Mouse (Mus musculus) limb, embryonic 13.5 days (tissue): ENCODE measurements around the gene Srp9. TPM values are rescaled to one million over a fixed set of nuclear protein-coding genes. Genes with fewer than 3 reads are reported as not detected.
A peak's percentile ranks its signal among the peaks of the same experiment; 100 is the strongest.

Experiments used
- ATAC-seq: fragments of 200-750 bp; cut with Nextera tagmentation; 2 replicates; pipeline ENCODE4 v1.8.0; 2017; ENCODE audit warnings: low read depth, moderate number of reproducible peaks, moderate TSS enrichment; ENCODE audit not compliant: low FRiP score
- H3K27ac ChIP-seq: fragments of 300-500 bp; sonication (generic); 2 replicates; pipeline ENCODE4 v1.5.1; 2015; ENCODE audit warnings: inconsistent platforms, mild to moderate bottlenecking, moderate library complexity
- H3K27me3 ChIP-seq: fragments of 300-500 bp; sonication (generic); 2 replicates; pipeline ENCODE4 v1.6.1; 2015; ENCODE audit warnings: mild to moderate bottlenecking, inconsistent platforms
- H3K36me3 ChIP-seq: fragments of 300-500 bp; sonication (generic); 2 replicates; pipeline ENCODE4 v1.6.1; 2015; ENCODE audit warnings: inconsistent platforms, mild to moderate bottlenecking, moderate library complexity
- H3K4me1 ChIP-seq: fragments of 300-500 bp; sonication (generic); 2 replicates; pipeline ENCODE4 v1.6.1; 2015; ENCODE audit warnings: inconsistent platforms
- H3K4me2 ChIP-seq: fragments of 300-500 bp; sonication (generic); replicated peaks from 2 replicates; pipeline ENCODE4 v1.6.1; 2015; ENCODE audit warnings: inconsistent platforms, mild to moderate bottlenecking, moderate library complexity
- H3K4me3 ChIP-seq: fragments of 300-500 bp; sonication (generic); 2 replicates; pipeline ENCODE4 v1.5.1; 2015; ENCODE audit warnings: moderate library complexity, mild to moderate bottlenecking, inconsistent platforms
- H3K9ac ChIP-seq: fragments of 300-500 bp; sonication (generic); 2 replicates; pipeline ENCODE4 v1.6.1; 2015; ENCODE audit warnings: mild to moderate bottlenecking, inconsistent platforms
- H3K9me3 ChIP-seq: fragments of 300-500 bp; sonication (generic); 2 replicates; pipeline ENCODE4 v1.6.1; 2016; ENCODE audit warnings: inconsistent platforms
- WGBS: fragments of 180-500 bp; shearing (Covaris S2); methylation state at CpG from one replicate; pipeline ENCODE4 v1.1.7; 2015; 5-methylcytosine and 5-hydroxymethylcytosine counted together
- polyA plus RNA-seq: library from polyadenylated mRNA; unstranded; fragments of >200 nt; fragmentation: Nextera tagmentation; extraction: Ambion mirVana; gene quantifications from 2 replicates; pipeline ENCODE4 v1.2.1, GENCODE M21; 2015

The Srp9 gene
- polyA plus RNA-seq, 1 experiment from 2014 or later = 165 TPM

DNA sequence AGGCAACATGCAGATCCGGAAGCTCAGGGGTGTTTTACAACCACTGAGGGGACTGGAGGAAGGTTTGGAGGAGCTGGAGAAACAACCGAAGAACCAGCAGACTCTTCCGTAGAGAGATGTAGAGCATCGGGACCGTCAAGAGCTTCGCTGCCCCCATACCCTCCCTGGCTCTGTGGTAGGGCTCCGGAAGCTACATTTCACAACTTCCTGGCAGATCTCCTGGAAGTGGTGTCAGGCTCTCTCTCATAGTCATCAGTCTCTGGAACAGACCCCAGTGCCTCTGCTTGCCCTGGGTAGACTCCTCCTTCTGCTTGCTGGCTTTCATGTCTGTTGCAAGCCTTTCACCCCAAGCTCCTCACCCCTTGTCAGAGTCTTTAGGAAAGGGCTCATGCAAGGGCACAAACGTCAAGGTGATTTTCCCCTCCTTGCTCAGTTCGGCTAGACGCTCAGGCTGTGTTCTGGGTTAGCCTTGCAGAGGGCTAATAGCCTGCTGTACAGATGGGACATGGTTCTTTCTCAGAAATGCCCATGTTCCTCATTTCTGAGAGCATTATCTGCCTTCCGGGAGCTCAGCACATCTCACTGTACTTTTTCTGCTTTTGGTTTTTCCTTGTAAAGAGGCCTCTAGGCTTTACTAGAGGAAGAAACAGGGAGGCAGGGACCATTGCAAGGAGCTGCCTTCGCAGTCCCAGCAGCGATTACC lies 16.0 kb upstream of the Srp9 start:
- Histone ChIP-seq H3K9ac (no peak overlapping the region), H3K36me3 (no peaks in the 10 kb centered on the region), H3K27me3 (no peaks in the 10 kb centered on the region), H3K4me2 (no peak overlapping the region), H3K9me3 (no peaks in the 10 kb centered on the region), H3K4me1 (peaks cover 50% of the 10 kb centered on the region), H3K27ac (no peak overlapping the region; the same call in 1 of the 2 replicates), H3K4me3 (no peak overlapping the region)
- 59% methylated on average over 13 of the region's 13 CpGs for WGBS
- ATAC-seq = no peak

GRCm38 (mm10) chr1:182110185-182110584 lies 14.4 kb upstream of the Srp9 start:
- Histone ChIP-seq H3K9ac (no peak overlapping the region), H3K4me1 (peaks cover 61% of the 10 kb centered on the region), H3K27ac (no peak overlapping the region), H3K4me3 (no peak overlapping the region), H3K27me3 (peaks cover 7% of the 10 kb centered on the region; the same call in 1 of the 2 replicates), H3K4me2 (no peak overlapping the region), H3K9me3 (no peaks in the 10 kb centered on the region), H3K36me3 (no peaks in the 10 kb centered on the region)
- ATAC-seq = no peak
- 75% methylated on average over 11 of the region's 11 CpGs for WGBS

DNA sequence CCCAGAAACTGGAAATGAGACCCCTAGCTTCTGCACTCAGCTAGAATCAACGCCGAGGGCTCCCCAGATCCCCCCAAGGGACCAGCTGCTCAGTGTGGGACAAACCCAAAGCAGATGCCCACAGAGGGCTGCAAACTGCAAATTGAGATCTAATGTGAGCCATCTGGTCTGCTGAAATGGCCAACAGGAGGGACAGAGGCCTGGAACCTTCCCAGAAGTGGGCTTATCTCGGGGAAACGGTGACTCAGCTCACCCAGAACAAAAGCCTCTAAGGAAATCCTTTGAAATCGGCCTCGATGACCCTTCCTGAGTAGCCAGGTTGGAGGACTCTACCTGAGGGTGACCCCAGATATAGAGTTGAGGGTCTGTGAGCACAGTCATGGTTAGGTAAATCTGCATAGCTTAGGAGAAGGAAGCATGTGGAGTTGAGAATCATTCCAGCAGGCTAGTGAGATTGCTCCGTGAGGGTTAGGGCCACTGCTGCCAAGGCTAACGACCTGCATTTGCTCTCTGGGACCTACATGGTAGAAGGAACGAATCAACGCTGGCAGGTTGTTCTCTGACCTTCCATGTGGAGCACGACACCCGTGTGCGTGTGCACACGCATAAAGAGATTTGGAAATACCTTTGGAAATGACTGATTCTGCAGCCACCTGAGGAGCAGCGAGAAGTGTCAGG lies 13.7 kb upstream of the Srp9 start:
- Histone ChIP-seq H3K9me3 (no peaks in the 10 kb centered on the region), H3K27ac (peak overlapping the region; percentile 39; the same call in 1 of the 2 replicates), H3K4me1 (peaks cover 64% of the 10 kb centered on the region), H3K27me3 (peaks cover 7% of the 10 kb centered on the region; the same call in 1 of the 2 replicates), H3K36me3 (no peaks in the 10 kb centered on the region), H3K4me2 (0 out of 2 replicates have a peak overlapping the region, but pooled peaks have one; percentile 1), H3K4me3 (no peak overlapping the region), H3K9ac (no peak overlapping the region)
- 42% methylated on average over 15 of the region's 15 CpGs for whole genome bisulfite sequencing
- ATAC-seq = no peak

DNA sequence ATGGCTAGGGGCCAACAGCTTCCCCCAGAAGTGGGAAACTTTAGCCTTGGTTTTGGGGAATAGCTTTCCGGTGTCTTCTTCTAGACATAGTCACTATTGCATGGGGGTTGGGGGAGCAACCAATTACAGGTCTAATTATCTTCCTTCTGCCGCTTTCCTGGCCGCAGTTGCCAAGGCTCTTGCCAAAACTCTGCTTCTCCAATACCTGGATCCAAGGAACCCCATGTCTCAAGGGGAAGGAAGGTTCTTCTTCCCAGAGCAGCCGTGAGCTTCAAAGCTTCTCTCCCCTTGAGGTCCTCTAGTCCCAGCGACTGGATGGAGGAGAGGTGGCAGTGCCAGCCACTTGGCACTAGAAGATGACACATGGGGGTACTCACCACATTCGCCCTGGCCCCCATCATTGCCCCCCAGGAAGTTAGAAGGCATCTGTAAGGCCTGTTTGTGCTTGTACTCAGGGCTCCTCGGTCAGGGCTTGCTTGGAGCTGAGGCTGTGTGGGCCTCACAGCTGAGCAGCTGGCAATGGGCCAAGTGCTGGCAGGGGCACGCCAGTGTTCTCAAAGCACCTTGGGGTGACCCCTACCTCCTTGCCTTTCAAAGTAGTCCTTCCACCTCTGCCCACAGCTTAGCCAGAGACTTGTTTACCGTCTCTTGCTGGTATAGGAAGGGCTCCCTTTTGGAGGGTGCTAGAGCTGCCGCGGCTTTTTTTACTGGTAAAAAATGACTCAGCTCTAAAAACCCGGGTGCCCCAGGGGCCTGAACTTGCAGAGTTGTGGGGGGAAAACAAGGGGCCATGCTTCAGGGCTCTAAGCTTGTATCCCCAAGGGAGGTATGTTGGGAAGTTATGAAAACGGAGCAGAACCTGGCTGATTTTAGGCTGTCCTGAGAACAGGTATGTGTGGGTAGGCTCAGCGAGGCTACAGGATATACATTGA lies 12.9 kb upstream of the Srp9 start:
- Histone ChIP-seq H3K4me3 (no peak overlapping the region), H3K9me3 (no peaks in the 10 kb centered on the region), H3K27ac (no peak overlapping the region), H3K4me2 (0 out of 2 replicates have a peak overlapping the region, but pooled peaks have one; percentile 1), H3K27me3 (peaks cover 7% of the 10 kb centered on the region; the same call in 1 of the 2 replicates), H3K4me1 (peaks cover 70% of the 10 kb centered on the region), H3K9ac (no peak overlapping the region), H3K36me3 (no peaks in the 10 kb centered on the region)
- 57% methylated on average over 14 of the region's 14 CpGs for WGBS
- ATAC-seq = no peak

DNA sequence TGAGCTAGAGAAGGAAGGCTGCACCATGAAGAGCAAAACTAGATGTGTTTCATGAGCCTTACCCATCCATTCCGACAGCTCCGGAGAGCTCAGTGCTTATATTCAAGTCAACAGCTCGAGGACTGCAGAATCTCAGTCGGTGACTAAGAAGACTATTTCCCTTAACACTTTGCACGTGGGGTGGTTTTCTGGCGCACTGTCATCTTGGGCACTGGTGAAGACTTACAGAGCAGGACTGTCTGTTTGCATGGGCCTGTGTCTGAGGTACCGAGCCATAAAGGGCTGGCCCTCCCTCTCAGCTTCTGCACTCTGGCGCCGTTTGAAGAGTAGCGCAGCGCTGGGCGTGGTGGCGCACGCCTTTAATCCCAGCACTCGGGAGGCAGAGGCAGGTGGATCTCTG lies 12.2 kb upstream of the Srp9 start:
- peaks cover 68% of the 10 kb centered on the region for H3K4me1 ChIP-seq
- H3K27ac ChIP-seq = no peak overlapping the region
- H3K36me3 ChIP-seq = no peaks in the 10 kb centered on the region
- 90% methylated on average over 15 of the region's 15 CpGs for WGBS
- 0 out of 2 replicates have a peak overlapping the region, but pooled peaks have one; percentile 1 for H3K4me2 ChIP-seq
- H3K9ac ChIP-seq = no peak overlapping the region
- ATAC-seq = no peak
- H3K27me3 ChIP-seq = peaks cover 7% of the 10 kb centered on the region; the same call in 1 of the 2 replicates
- H3K4me3 ChIP-seq = no peak overlapping the region
- no peaks in the 10 kb centered on the region for H3K9me3 ChIP-seq

GRCm38 (mm10) chr1:182113131-182113530 lies 11.4 kb upstream of the Srp9 start:
- H3K9me3 ChIP-seq = no peaks in the 10 kb centered on the region
- H3K36me3 ChIP-seq = no peaks in the 10 kb centered on the region
- no peak for ATAC-seq
- no peak overlapping the region for H3K9ac ChIP-seq
- H3K4me1 ChIP-seq = peaks cover 60% of the 10 kb centered on the region
- H3K27me3 ChIP-seq = peaks cover 7% of the 10 kb centered on the region; the same call in 1 of the 2 replicates
- H3K4me3 ChIP-seq = no peak overlapping the region
- H3K4me2 ChIP-seq = no peak overlapping the region
- no peak overlapping the region for H3K27ac ChIP-seq
- 90% methylated on average over 11 of the region's 11 CpGs for WGBS

- Histone ChIP-seq H3K27me3 (peaks cover 7% of the 10 kb centered on the region; the same call in 1 of the 2 replicates), H3K4me3 (no peak overlapping the region), H3K27ac (no peak overlapping the region), H3K9me3 (no peaks in the 10 kb centered on the region), H3K4me1 (peaks cover 54% of the 10 kb centered on the region), H3K9ac (no peak overlapping the region), H3K36me3 (no peaks in the 10 kb centered on the region), H3K4me2 (no peak overlapping the region; the same call in 1 of the 2 replicates)
- WGBS = 28% methylated on average over 19 of the region's 19 CpGs
- no peak for ATAC-seq
Observed at GRCm38 (mm10) chr1:182113587-182114500, 10.7 kb upstream of the Srp9 start.

DNA sequence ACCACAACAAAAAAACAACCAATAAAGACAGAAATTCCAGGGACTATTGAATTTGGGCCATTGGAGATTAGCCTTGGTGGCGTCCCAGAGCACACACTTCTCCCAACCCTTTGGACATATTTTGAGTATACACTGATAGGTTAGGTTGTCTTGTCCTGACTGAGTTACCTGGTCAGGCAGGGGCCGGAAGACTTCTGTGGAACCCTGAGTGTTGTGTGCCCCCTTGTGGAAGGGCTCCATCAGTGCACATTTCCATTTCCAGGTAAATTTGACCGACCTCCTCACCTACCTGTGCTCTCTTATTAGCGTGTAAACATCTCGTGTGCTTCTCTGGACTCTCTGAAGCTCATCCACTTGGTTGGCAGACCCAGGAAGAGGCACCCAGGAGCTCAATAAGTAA lies 9.3 kb upstream of the Srp9 start:
- Histone ChIP-seq H3K4me1 (peaks cover 53% of the 10 kb centered on the region), H3K4me2 (peak overlapping the region; percentile 9; the same call in 1 of the 2 replicates), H3K4me3 (no peak overlapping the region), H3K9me3 (no peaks in the 10 kb centered on the region), H3K27me3 (peaks cover 7% of the 10 kb centered on the region; the same call in 1 of the 2 replicates), H3K36me3 (no peaks in the 10 kb centered on the region), H3K27ac (no peak overlapping the region), H3K9ac (no peak overlapping the region)
- WGBS = 19% methylated on average over 5 of the region's 5 CpGs
- no peak for ATAC-seq

DNA sequence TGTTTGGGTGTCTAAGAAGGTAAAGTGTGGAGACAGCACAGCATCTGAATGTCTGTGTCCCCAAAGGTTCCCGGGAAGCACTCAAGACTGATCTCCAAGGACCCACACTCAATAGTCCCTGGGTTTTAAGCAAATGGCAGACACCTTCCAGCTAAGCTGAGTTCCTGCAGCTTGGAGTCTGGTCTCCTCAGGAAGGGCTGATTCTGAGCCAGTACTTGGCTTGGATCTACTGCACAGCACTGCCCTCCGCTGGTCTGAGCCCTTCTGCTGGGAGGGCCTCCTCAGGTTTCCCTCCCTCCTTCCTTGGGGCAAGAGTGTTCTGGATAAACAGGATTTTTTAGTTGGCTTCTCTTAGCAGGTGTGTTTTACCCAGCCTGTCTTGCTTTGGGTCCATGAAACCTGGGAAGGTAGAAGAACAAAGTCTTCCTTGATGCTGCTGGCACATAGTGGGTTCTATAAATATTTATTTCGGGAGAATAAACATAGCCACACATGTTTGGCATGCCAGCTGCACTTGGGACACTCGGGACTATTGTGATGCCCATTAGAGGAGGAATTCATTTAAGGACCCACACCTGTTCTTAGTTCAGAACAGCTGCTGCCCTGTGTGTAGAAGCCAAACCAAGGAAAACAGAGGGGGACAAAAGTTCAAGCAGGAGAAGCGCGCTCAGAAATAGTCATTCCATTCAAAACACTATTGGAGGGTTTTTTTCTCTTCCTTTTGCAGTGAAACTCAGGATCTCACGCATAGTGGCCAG lies 8.7 kb upstream of the Srp9 start:
- Histone ChIP-seq H3K27ac (no peak overlapping the region), H3K4me2 (peak overlapping the region; percentile 9; the same call in 1 of the 2 replicates)

DNA sequence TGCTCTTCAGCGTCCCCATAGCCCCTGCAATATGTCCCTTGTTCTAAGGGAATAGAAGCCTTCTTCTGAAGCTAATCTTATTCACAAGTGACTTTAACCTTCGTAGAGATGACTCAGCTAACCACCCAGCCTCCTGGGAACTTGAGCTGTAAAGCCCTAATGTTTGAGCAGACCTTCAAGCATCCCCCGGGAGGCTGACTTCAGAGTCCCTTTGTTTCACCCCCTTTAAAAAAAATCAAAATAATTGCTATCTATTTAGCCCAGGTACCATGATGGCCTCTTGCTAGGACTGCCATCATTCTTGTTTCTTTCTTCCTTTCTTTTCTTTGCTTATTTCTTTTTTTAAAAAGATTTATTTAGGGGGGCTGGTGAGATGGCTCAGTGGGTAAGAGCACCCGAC lies 2.1 kb upstream of the Srp9 start:
- H3K27ac ChIP-seq = no peak overlapping the region
- ATAC-seq = no peak
- 81% methylated on average over 4 of the region's 4 CpGs for WGBS
- H3K36me3 ChIP-seq = peaks cover 2% of the 10 kb centered on the region
- no peak overlapping the region for H3K4me2 ChIP-seq
- no peaks in the 10 kb centered on the region for H3K27me3 ChIP-seq
- H3K4me3 ChIP-seq = no peak overlapping the region
- no peak overlapping the region for H3K9ac ChIP-seq
- peaks cover 16% of the 10 kb centered on the region for H3K4me1 ChIP-seq
- H3K9me3 ChIP-seq = no peaks in the 10 kb centered on the region

More for the DNA sequence above, 8.7 kb upstream of the Srp9 start:
- WGBS = 31% methylated on average over 7 of the region's 7 CpGs
- no peaks in the 10 kb centered on the region for H3K36me3 ChIP-seq
- peaks cover 46% of the 10 kb centered on the region for H3K4me1 ChIP-seq
- peak; percentile 72 for ATAC-seq
- H3K9me3 ChIP-seq = no peaks in the 10 kb centered on the region
- peaks cover 7% of the 10 kb centered on the region; the same call in 1 of the 2 replicates for H3K27me3 ChIP-seq
- H3K9ac ChIP-seq = no peak overlapping the region
- H3K4me3 ChIP-seq = no peak overlapping the region
